Mouse (Mus musculus) megakaryocyte, embryonic 14.5 days (primary cell): Measurements from ENCODE around the gene Car12.

Experiments
- FLI1 ChIP-seq: IDR thresholded peaks from 2 replicates; pipeline ENCODE4 v1.6.1; 2012; ENCODE audit warnings: low read length, inconsistent platforms, mixed read lengths
- GATA1 ChIP-seq: IDR thresholded peaks from 3 replicates; pipeline ENCODE4 v1.6.1; 2012; ENCODE audit warnings: mixed read lengths, low read length, inconsistent platforms, borderline replicate concordance

DNA sequence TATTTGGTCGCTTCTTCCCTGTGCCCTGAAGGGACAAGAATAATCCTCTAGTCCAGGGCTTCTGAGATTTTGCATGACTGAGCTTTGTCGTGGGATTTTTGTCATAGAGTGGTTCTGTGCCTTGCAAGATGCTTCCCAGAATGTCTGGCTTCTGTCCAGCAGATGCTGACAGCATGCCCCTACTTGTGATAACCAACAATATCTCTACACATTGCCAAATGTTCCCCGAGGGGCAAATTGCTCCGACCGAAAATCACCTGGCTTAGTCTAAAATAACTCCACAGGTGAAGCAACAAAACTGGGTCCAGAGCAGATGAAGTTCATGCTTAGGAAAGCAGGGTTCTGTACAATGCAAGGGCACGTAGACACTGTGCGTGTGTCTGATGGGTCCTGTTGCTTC lies 17.8 kb downstream of the Car12 start:
- TF ChIP-seq FLI1 (no peak), GATA1 (no peak)
